Comparison of ENCODE assay signal across 14 mouse cellular contexts in the genomic region with DNA sequence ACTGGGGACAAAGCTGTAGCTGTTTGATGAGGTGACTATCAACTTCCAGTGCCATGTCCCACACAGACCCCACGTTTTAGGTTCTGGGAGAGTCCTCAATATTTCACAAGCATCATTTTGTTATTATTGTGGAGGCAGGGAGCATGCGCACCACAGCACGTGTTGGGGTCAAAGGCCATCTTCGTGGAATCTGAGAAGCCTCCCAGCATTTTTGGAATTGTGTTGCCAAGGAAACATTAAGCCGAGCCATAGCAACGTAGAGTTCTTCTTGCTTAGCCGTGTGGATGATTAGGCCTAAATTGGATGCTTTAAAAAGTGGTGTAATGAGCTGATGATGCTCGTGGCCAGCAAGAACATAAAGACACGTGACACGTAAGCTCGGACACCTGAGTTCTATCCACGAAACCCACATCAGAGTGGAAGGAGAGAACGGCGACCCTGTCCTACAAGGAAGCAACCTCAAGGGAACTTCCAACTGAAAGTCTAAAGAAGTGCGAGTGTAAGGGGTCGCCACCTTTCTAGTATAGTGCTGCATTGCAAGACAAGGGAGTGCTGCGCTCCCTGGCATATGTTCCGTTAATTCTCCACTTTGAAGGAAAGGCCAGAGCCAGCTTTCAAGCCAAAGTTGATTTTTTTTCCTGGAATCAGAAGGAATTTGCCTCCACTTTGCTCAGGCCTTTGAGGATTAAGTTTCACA. TPM values are rescaled to one million over a fixed set of nuclear protein-coding genes. Genes with fewer than 3 reads are reported as not detected.
DNase-seq lines count a peak whose midpoint lies in the region; ATAC-seq and TF ChIP-seq lines count a peak whose summit lies in the region.
"Had no signal": no experiment of that assay in that cellular context is flagged by ENCODE, and none has a peak within 500 bp of the region (broad histone marks: within the 10 kb centered on the region; RNA-seq: fewer than 3 reads in every experiment).

No protein-coding gene starts in this region.

- DNase-seq in hindbrain, postnatal 0 days (ENCODE audit: low spot score), result peak; percentile 20
- DNase-seq in Muller cell, postnatal 12 days (ENCODE audit: inconsistent ontology term), result peak; percentile 36
- DNase-seq in embryo, embryonic 9.5 days (ENCODE audit: extremely low spot score), result peak; percentile 28
- DNase-seq in forelimb bud, embryonic 11.5 days (ENCODE audit: low read depth, low spot score), result peak; percentile 40
- no peak for DNase-seq in lung, postnatal 25 days (ENCODE audit: low spot score)
- DNase-seq in kidney, adult 2 months, result no peak
- DNase-seq in left cerebral cortex, adult 8-10 months (ENCODE audit: low spot score in 2 of 2), result no peak
- DNase-seq: B cell, adult 2 months had no signal

- no peak for TF ChIP-seq CTCF in hindbrain, postnatal 0 days (IDR thresholded peaks at IDR 0.05; ENCODE audit: low read depth)
- no peak for TF ChIP-seq CTCF in kidney, adult 2 months (conservative IDR thresholded peaks at IDR 0.05; ENCODE audit: insufficient read depth, insufficient read length, low read depth, low read length)

- 0 out of 2 replicates have a peak, but pooled peaks have one; percentile 24 for ATAC-seq in hindbrain, postnatal 0 days
- no peak for ATAC-seq in hindbrain, embryonic 16.5 days
- ATAC-seq: intestine, postnatal 0 days had no signal

- no peaks in the 10 kb centered on the region for H3K36me3 ChIP-seq in hindbrain, postnatal 0 days (ENCODE audit: insufficient read depth, low read length)
- no peaks in the 10 kb centered on the region for H3K36me3 ChIP-seq in hindbrain, embryonic 16.5 days (ENCODE audit: control insufficient read depth, insufficient read depth, low read length)
- no peaks in the 10 kb centered on the region for H3K36me3 ChIP-seq in kidney, adult 2 months (ENCODE audit: control insufficient read depth, insufficient read depth, low read length)
- H3K36me3 ChIP-seq: G1E; limb, embryonic 13.5 days had no signal

- no peak for TF ChIP-seq POLR2A in kidney, adult 2 months (IDR thresholded peaks at IDR 0.05; ENCODE audit: low read depth, low read length)

- H3K4me2 ChIP-seq in hindbrain, postnatal 0 days (ENCODE audit: low read depth, low read length), result no peak overlapping the region
- H3K4me2 ChIP-seq in hindbrain, embryonic 16.5 days (ENCODE audit: low read length), result no peak overlapping the region
- H3K4me2 ChIP-seq: limb, embryonic 13.5 days had no signal

- no peak overlapping the region for H3K4me3 ChIP-seq in hindbrain, postnatal 0 days (ENCODE audit: low read length)
- no peak overlapping the region for H3K4me3 ChIP-seq in hindbrain, embryonic 16.5 days (ENCODE audit: low read length)
- no peak overlapping the region for H3K4me3 ChIP-seq in kidney, adult 2 months (ENCODE audit: insufficient read depth, low read depth, low read length)
- H3K4me3 ChIP-seq: limb, embryonic 13.5 days; myocyte had no signal

- 53% methylated on average over 18 of the region's 18 CpGs for WGBS in hindbrain, postnatal 0 days
- 60% methylated on average over 18 of the region's 18 CpGs for WGBS in hindbrain, embryonic 16.5 days
- WGBS in kidney, adult 2 months, result 72% methylated on average over 18 of the region's 18 CpGs

- 0 out of 2 replicates have a peak, but pooled peaks cover 4% of the 10 kb centered on the region for H3K27me3 ChIP-seq in hindbrain, postnatal 0 days (ENCODE audit: insufficient read depth, low read length)
- H3K27me3 ChIP-seq in hindbrain, embryonic 16.5 days (replicated peaks; ENCODE audit: control insufficient read depth, insufficient read depth, low read length), result no peaks in the 10 kb centered on the region; the same call in 1 of the 2 replicates
- no peaks in the 10 kb centered on the region for H3K27me3 ChIP-seq in kidney, adult 2 months (replicated peaks; ENCODE audit: control insufficient read depth, insufficient read depth, low read length)
- H3K27me3 ChIP-seq: limb, embryonic 13.5 days had no signal

- no peaks in the 10 kb centered on the region for H3K4me1 ChIP-seq in hindbrain, postnatal 0 days (ENCODE audit: insufficient read depth, low read length)
- H3K4me1 ChIP-seq in hindbrain, embryonic 16.5 days (ENCODE audit: control insufficient read depth, insufficient read depth, low read depth, low read length), result no peaks in the 10 kb centered on the region
- no peaks in the 10 kb centered on the region for H3K4me1 ChIP-seq in kidney, adult 2 months (ENCODE audit: control insufficient read depth, insufficient read depth, low read length)
- H3K4me1 ChIP-seq: limb, embryonic 13.5 days had no signal

- no peak overlapping the region for H3K9ac ChIP-seq in hindbrain, postnatal 0 days (replicated peaks; ENCODE audit: low read length)
- no peak overlapping the region for H3K9ac ChIP-seq in hindbrain, embryonic 16.5 days (ENCODE audit: low read depth, low read length)
- H3K9ac ChIP-seq: limb, embryonic 13.5 days had no signal

- no peak overlapping the region for H3K27ac ChIP-seq in hindbrain, postnatal 0 days
- no peak overlapping the region for H3K27ac ChIP-seq in hindbrain, embryonic 16.5 days (ENCODE audit: low read depth, low read length)
- no peak overlapping the region for H3K27ac ChIP-seq in kidney, adult 2 months (ENCODE audit: insufficient read depth, low read depth, low read length)
- H3K27ac ChIP-seq: limb, embryonic 13.5 days; stomach, postnatal 0 days had no signal

- no peaks in the 10 kb centered on the region for H3K9me3 ChIP-seq in hindbrain, postnatal 0 days (ENCODE audit: low read length)
- H3K9me3 ChIP-seq in hindbrain, embryonic 16.5 days (ENCODE audit: control insufficient read depth, low read length), result no peaks in the 10 kb centered on the region
- H3K9me3 ChIP-seq: G1E; limb, embryonic 13.5 days had no signal

RNA-seq across cellular contexts. Expression of a gene that starts 9.8 kb away (rescaled TPM):
- total RNA-seq in hindbrain, postnatal 0 days (2014; rRNA removed), result 0.10 TPM in 1 of 2 replicates, not detected in the other
- 0.70 and 0.82 TPM in 2 replicates for polyA plus RNA-seq in hindbrain, postnatal 0 days (2015; fragmentation: Nextera tagmentation; extraction: Ambion mirVana)
- polyA plus RNA-seq in hindbrain, embryonic 16.5 days (2015; fragmentation: Nextera tagmentation; extraction: Ambion mirVana), result 0.57 and 0.70 TPM in 2 replicates
- 0.18 and 0.25 TPM in 2 replicates for polyA plus RNA-seq in kidney, adult 2 months (2012; rRNA removed)
- total RNA-seq in left cerebral cortex, adult 8-10 months (2022), result under 1 TPM; 0.32 to 0.81 (median 0.70) TPM
- polyA plus RNA-seq: G1E had no signal

Comparison
In these comparisons a context has a peak if more than half of its experiments do, and no peak if none do; other contexts are left out.
1. DNase-seq: peak in hindbrain, postnatal 0 days (single experiment), Muller cell, postnatal 12 days (single experiment), embryo, embryonic 9.5 days (single experiment) and forelimb bud, embryonic 11.5 days (single experiment); none in lung, postnatal 25 days (single experiment), kidney, adult 2 months (single experiment) and left cerebral cortex, adult 8-10 months (0 of 2).